Mouse (Mus musculus): ENCODE data around the gene Susd1. TPM values are rescaled to one million over a fixed set of nuclear protein-coding genes. Genes with fewer than 3 reads are reported as not detected.

The Susd1 gene
- polyA plus RNA-seq, 1 experiment from 2014 or later: 1.4 TPM

- 68% methylated on average over 5 of the region's 5 CpGs for WGBS
- Histone ChIP-seq H3K4me3 (no peak overlapping the region), H3K36me3 (no peaks in the 10 kb centered on the region), H3K27ac (replicated peaks) (no peak overlapping the region), H3K9ac (no peak overlapping the region), H3K4me1 (replicated peaks) (no peaks in the 10 kb centered on the region; the same call in 1 of the 2 replicates), H3K9me3 (peaks cover 7% of the 10 kb centered on the region; the same call in 1 of the 2 replicates), H3K4me2 (no peak overlapping the region), H3K27me3 (no peaks in the 10 kb centered on the region)
- ATAC-seq (ENCODE audit: low read depth): no peak
These were observed 65.8 kb downstream of the Susd1 start for GRCm38 (mm10) chr4:59372546-59373157.

DNA sequence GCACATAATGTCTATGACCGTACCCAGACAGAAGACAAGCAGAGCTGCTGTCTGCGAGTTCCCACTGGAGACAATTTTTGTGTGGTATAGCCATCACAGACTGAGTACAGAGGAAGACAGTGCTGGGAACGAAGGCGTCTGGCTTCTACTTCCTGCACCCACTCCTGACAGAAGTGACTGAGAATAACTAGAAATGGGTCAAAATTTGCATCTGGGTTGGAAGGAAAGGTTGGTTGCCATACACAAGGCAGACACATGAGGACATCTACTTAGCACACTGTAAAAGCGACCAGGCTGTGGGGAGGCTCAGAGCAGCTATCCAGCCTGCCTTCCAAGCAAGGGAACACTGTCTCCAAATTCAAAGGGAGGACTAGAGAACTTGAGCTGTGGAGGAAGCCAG is 66.5 kb downstream of the Susd1 start:
- H3K4me2 ChIP-seq: no peak overlapping the region
- H3K4me3 ChIP-seq: no peak overlapping the region
- no peaks in the 10 kb centered on the region for H3K36me3 ChIP-seq
- H3K27ac ChIP-seq (replicated peaks): no peak overlapping the region
- H3K27me3 ChIP-seq: no peaks in the 10 kb centered on the region
- 94% methylated on average over 5 of the region's 5 CpGs for WGBS
- peaks cover 7% of the 10 kb centered on the region; the same call in 1 of the 2 replicates for H3K9me3 ChIP-seq
- no peaks in the 10 kb centered on the region; the same call in 1 of the 2 replicates for H3K4me1 ChIP-seq (replicated peaks)
- no peak for ATAC-seq (ENCODE audit: low read depth)
- H3K9ac ChIP-seq: no peak overlapping the region

GRCm38 (mm10) chr4:59369941-59370340 is 68.5 kb downstream of the Susd1 start:
- WGBS: 96% methylated on average over 2 of the region's 2 CpGs

GRCm38 (mm10) chr4:59368118-59368517 is 70.3 kb downstream of the Susd1 start:
- no peak overlapping the region for H3K4me2 ChIP-seq
- no peaks in the 10 kb centered on the region for H3K36me3 ChIP-seq
- 86% methylated on average over 9 of the region's 9 CpGs for WGBS
- H3K9ac ChIP-seq: no peak overlapping the region
- no peaks in the 10 kb centered on the region for H3K27me3 ChIP-seq
- ATAC-seq (ENCODE audit: low read depth): no peak
- peaks cover 7% of the 10 kb centered on the region; the same call in 1 of the 2 replicates for H3K9me3 ChIP-seq
- no peak overlapping the region for H3K4me3 ChIP-seq
- H3K27ac ChIP-seq (replicated peaks): no peak overlapping the region
- H3K4me1 ChIP-seq (replicated peaks): peaks cover 13% of the 10 kb centered on the region

More at GRCm38 (mm10) chr4:59369941-59370340, 68.5 kb downstream of the Susd1 start:
- no peak overlapping the region for H3K4me2 ChIP-seq
- H3K27me3 ChIP-seq: no peaks in the 10 kb centered on the region
- H3K27ac ChIP-seq (replicated peaks): no peak overlapping the region
- H3K36me3 ChIP-seq: no peaks in the 10 kb centered on the region
- H3K9ac ChIP-seq: no peak overlapping the region
- peaks cover 2% of the 10 kb centered on the region for H3K4me1 ChIP-seq (replicated peaks)
- no peak overlapping the region for H3K4me3 ChIP-seq
- peaks cover 7% of the 10 kb centered on the region; the same call in 1 of the 2 replicates for H3K9me3 ChIP-seq
- no peak for ATAC-seq (ENCODE audit: low read depth)

GRCm38 (mm10) chr4:59366206-59366605 is 72.2 kb downstream of the Susd1 start:
- Histone ChIP-seq H3K4me3 (no peak overlapping the region), H3K9me3 (peaks cover 7% of the 10 kb centered on the region; the same call in 1 of the 2 replicates), H3K4me1 (replicated peaks) (peaks cover 13% of the 10 kb centered on the region), H3K36me3 (no peaks in the 10 kb centered on the region), H3K9ac (no peak overlapping the region), H3K4me2 (no peak overlapping the region), H3K27ac (replicated peaks) (no peak overlapping the region), H3K27me3 (no peaks in the 10 kb centered on the region)
- no peak for ATAC-seq (ENCODE audit: low read depth)
- WGBS: 95% methylated on average over 9 of the region's 9 CpGs

GRCm38 (mm10) chr4:59365571-59365970 is 72.9 kb downstream of the Susd1 start:
- WGBS: 93% methylated on average over 12 of the region's 12 CpGs
- no peak overlapping the region for H3K4me2 ChIP-seq
- peaks cover 13% of the 10 kb centered on the region for H3K4me1 ChIP-seq (replicated peaks)
- H3K4me3 ChIP-seq: no peak overlapping the region
- no peak for ATAC-seq (ENCODE audit: low read depth)
- H3K27ac ChIP-seq (replicated peaks): no peak overlapping the region
- H3K27me3 ChIP-seq: no peaks in the 10 kb centered on the region
- H3K9ac ChIP-seq: no peak overlapping the region
- peaks cover 7% of the 10 kb centered on the region; the same call in 1 of the 2 replicates for H3K9me3 ChIP-seq
- no peaks in the 10 kb centered on the region for H3K36me3 ChIP-seq

- Histone ChIP-seq H3K9ac (no peak overlapping the region), H3K36me3 (no peaks in the 10 kb centered on the region), H3K27ac (replicated peaks) (no peak overlapping the region; the same call in 1 of the 2 replicates), H3K27me3 (no peaks in the 10 kb centered on the region), H3K4me2 (no peak overlapping the region), H3K4me1 (replicated peaks) (peaks cover 13% of the 10 kb centered on the region), H3K9me3 (peaks cover under 1% of the 10 kb centered on the region; the same call in 1 of the 2 replicates), H3K4me3 (no peak overlapping the region)
- 0 out of 2 replicates have a peak, but pooled peaks have one; percentile 38 for ATAC-seq (ENCODE audit: low read depth)
- 36% methylated on average over 10 of the region's 10 CpGs for WGBS
These were observed 73.9 kb downstream of the Susd1 start for GRCm38 (mm10) chr4:59364229-59365173.

GRCm38 (mm10) chr4:59363041-59363440 is 75.4 kb downstream of the Susd1 start:
- 80% methylated on average over 9 of the region's 9 CpGs for WGBS
- H3K27me3 ChIP-seq: no peaks in the 10 kb centered on the region

DNA sequence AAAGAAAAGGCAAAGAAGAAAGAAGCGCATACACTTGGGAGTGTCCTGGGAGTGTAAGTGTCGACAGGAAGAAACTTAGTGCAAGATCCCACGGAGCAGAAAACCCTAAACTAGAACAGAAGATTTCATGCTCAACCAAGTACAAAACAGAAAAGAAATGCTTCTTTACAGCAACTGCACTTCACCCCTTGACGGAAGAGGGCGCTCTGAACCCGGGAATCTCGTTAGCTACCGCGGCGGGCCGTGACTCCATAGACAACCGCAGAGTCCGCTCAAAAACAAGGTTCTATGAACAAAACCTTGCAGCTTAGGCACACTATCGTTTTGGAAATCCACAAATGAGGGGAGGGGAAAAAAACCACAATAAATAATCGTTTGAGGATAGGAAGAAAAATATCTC is 77.7 kb downstream of the Susd1 start:
- H3K9me3 ChIP-seq: no peaks in the 10 kb centered on the region
- WGBS: 2% methylated on average over 15 of the region's 15 CpGs
- H3K4me3 ChIP-seq: no peak overlapping the region
- no peak overlapping the region for H3K9ac ChIP-seq
- no peaks in the 10 kb centered on the region for H3K36me3 ChIP-seq
- H3K4me2 ChIP-seq: peak overlapping the region; percentile 15
- peaks cover 13% of the 10 kb centered on the region for H3K4me1 ChIP-seq (replicated peaks)
- no peak for ATAC-seq (ENCODE audit: low read depth)
- H3K27ac ChIP-seq (replicated peaks): no peak overlapping the region
- no peaks in the 10 kb centered on the region for H3K27me3 ChIP-seq

More at GRCm38 (mm10) chr4:59363041-59363440, 75.4 kb downstream of the Susd1 start:
- peaks cover 13% of the 10 kb centered on the region for H3K4me1 ChIP-seq (replicated peaks)
- ATAC-seq (ENCODE audit: low read depth): no peak
- H3K9ac ChIP-seq: no peak overlapping the region
- H3K4me3 ChIP-seq: no peak overlapping the region
- no peak overlapping the region for H3K4me2 ChIP-seq
- no peak overlapping the region for H3K27ac ChIP-seq (replicated peaks)
- no peaks in the 10 kb centered on the region for H3K36me3 ChIP-seq
- H3K9me3 ChIP-seq: no peaks in the 10 kb centered on the region

DNA sequence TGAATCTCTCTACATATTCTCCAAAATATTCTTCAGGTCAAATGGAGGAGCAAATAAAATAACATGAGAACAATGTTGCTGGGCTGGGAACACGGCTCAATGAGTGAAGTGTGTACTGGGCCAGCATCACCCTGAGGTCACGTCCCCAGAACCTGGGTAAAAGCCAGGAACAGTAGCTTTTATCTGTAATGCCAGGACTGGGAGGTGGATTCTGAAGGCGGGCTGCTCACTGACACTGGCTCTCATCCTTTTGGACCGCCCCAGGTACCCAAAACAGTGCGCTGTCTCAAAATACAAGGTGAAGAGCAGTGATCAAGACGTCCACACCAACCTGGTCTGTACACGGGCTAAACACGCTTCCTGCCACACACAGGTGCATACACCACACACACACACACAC is 78.5 kb downstream of the Susd1 start:
- no peaks in the 10 kb centered on the region for H3K36me3 ChIP-seq
- no peak overlapping the region for H3K4me2 ChIP-seq
- peaks cover 11% of the 10 kb centered on the region for H3K4me1 ChIP-seq (replicated peaks)
- no peaks in the 10 kb centered on the region for H3K27me3 ChIP-seq
- H3K9ac ChIP-seq: no peak overlapping the region
- no peak overlapping the region for H3K4me3 ChIP-seq
- no peaks in the 10 kb centered on the region for H3K9me3 ChIP-seq
- H3K27ac ChIP-seq (replicated peaks): no peak overlapping the region
- ATAC-seq (ENCODE audit: low read depth): no peak
- WGBS: 89% methylated on average over 8 of the region's 8 CpGs

- Histone ChIP-seq H3K4me3 (no peak overlapping the region), H3K9ac (no peak overlapping the region), H3K9me3 (no peaks in the 10 kb centered on the region), H3K4me1 (replicated peaks) (peaks cover 1% of the 10 kb centered on the region), H3K27me3 (no peaks in the 10 kb centered on the region), H3K27ac (replicated peaks) (no peak overlapping the region), H3K36me3 (no peaks in the 10 kb centered on the region), H3K4me2 (no peak overlapping the region)
- WGBS: 86% methylated on average over 10 of the region's 10 CpGs
- no peak for ATAC-seq (ENCODE audit: low read depth)
These were observed 79.5 kb downstream of the Susd1 start for GRCm38 (mm10) chr4:59358960-59359359.

DNA sequence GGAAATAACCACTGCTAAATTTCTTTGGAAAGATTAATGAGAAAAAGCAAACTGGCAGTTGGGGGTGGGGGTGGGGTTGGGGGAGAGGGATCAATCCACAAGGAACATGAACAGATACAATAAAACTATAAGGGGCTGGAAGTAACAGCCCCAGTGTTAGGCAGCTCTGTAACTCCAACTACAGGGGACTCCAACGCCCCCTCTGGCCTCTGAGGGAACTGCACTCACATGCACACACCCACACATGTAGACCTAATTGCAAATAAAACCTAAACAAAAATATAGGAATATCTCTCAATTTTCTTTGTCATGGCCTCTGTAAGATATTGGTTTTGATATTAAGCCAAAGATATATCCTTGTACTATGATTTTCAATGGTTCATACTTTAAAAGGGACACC is 83.0 kb downstream of the Susd1 start:
- H3K4me2 ChIP-seq: no peak overlapping the region
- H3K27me3 ChIP-seq: no peaks in the 10 kb centered on the region
- 68% methylated on average over 1 of the region's 1 CpGs for WGBS
- H3K4me3 ChIP-seq: no peak overlapping the region
- H3K27ac ChIP-seq (replicated peaks): no peak overlapping the region
- no peaks in the 10 kb centered on the region for H3K36me3 ChIP-seq
- no peaks in the 10 kb centered on the region for H3K9me3 ChIP-seq
- no peak for ATAC-seq (ENCODE audit: low read depth)
- no peak overlapping the region for H3K9ac ChIP-seq
- H3K4me1 ChIP-seq (replicated peaks): no peaks in the 10 kb centered on the region
